In the genomic region with DNA sequence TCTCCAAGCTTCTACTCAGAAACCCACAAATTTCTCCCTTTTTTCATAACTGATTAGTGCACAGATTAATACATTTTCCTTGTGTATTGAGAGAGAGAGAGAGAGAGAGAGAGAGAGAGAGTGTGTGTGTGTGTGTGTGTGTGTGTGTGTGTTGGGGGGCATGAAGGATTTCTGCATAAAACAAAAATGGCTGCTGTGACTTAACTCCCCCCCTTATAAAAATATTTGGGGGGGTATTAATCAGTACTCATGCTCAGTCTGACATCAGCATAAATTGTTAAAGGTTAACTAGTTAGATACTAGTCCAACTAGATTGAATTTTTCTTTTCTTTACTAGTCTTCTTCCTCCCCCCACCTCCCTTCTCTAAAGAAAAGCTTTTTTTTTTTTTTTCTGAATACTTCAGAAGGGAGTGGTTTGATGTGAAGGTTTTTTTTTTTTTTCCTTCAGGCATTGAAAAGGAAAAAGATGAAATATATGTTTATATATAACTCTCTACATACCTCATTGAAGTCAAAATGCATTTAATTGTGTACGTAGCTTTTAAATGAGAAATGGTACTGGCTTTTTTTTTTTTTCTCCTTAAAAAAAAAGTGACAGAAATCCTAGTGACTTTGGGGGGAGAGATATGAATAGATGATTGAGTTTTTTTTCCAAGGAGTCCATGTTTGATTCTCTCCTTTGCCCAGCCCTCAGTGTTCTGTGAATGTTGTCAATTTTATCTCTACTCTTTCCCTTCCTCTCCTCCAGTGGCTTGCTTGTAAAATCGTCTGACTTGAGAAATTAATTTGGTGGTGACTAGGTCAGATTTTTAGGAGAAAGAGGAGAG, we compare ENCODE assay signal across 9 mouse cellular contexts. TPM values are rescaled to one million over a fixed set of nuclear protein-coding genes. Genes with fewer than 3 reads are reported as not detected.
DNase-seq lines count a peak whose midpoint lies in the region; ATAC-seq lines count a peak whose summit lies in the region.
"Had no signal": no experiment of that assay in that cellular context is flagged by ENCODE, and none has a peak within 500 bp of the region (broad histone marks: within the 10 kb centered on the region; RNA-seq: fewer than 3 reads in every experiment).

No protein-coding gene starts in this region.

- peak overlapping the region; percentile 99; the same call in 1 of the 2 replicates for H3K9ac ChIP-seq in heart, embryonic 14.5 days (ENCODE audit: low read length)
- peak overlapping the region; percentile 99 for H3K9ac ChIP-seq in hindbrain, embryonic 15.5 days
- peak overlapping the region; percentile 100 for H3K9ac ChIP-seq in midbrain, embryonic 14.5 days (replicated peaks; ENCODE audit: low read length)

- H3K4me1 ChIP-seq in heart, embryonic 14.5 days (ENCODE audit: control insufficient read depth in 2 of 2, insufficient read depth in 2 of 2, low read length in 2 of 2) = peaks cover 29 to 52% of the 10 kb centered on the region in 2 experiments
- H3K4me1 ChIP-seq in hindbrain, embryonic 15.5 days (replicated peaks) = peaks cover 51% of the 10 kb centered on the region
- peaks cover 37% of the 10 kb centered on the region for H3K4me1 ChIP-seq in midbrain, embryonic 14.5 days (ENCODE audit: control insufficient read depth, insufficient read depth, low read length)

- peaks cover 10% of the 10 kb centered on the region; the same call in 1 of the 2 replicates for H3K36me3 ChIP-seq in heart, embryonic 14.5 days (ENCODE audit: control insufficient read depth, insufficient read depth, low read length)
- H3K36me3 ChIP-seq in hindbrain, embryonic 15.5 days = no peaks in the 10 kb centered on the region
- peaks cover 4% of the 10 kb centered on the region; the same call in 1 of the 2 replicates for H3K36me3 ChIP-seq in midbrain, embryonic 14.5 days (ENCODE audit: control insufficient read depth, insufficient read depth, low read length)

- ATAC-seq in heart, embryonic 14.5 days (ENCODE audit: insufficient number of reproducible peaks, insufficient read depth, low FRiP score, low read depth) = no peak
- ATAC-seq in hindbrain, embryonic 15.5 days (ENCODE audit: low FRiP score, low read depth) = no peak
- no peak for ATAC-seq in midbrain, embryonic 14.5 days (ENCODE audit: low FRiP score, low TSS enrichment)
- ATAC-seq in inflammation-experienced regulatory T-cells, adult 6 months = no peak

- no peak for DNase-seq in heart, postnatal 10 days
- DNase-seq in MEL-GATA-1-ER (ENCODE audit: extremely low read depth, low read depth) = peak; percentile 17
- DNase-seq in midbrain, embryonic 14.5 days = peak; percentile 62
- DNase-seq in ovary, adult 18-20 months (ENCODE audit: low spot score) = no peak
- DNase-seq in cerebellum, adult 11-12 months = no peak
- DNase-seq: cerebellum, postnatal 36 days had no signal

- H3K27me3 ChIP-seq in heart, embryonic 14.5 days (ENCODE audit: control insufficient read depth, insufficient read depth, low read length) = no peaks in the 10 kb centered on the region
- no peaks in the 10 kb centered on the region for H3K27me3 ChIP-seq in hindbrain, embryonic 15.5 days
- no peaks in the 10 kb centered on the region for H3K27me3 ChIP-seq in midbrain, embryonic 14.5 days (ENCODE audit: control insufficient read depth, insufficient read depth, low read length)

- peak overlapping the region in 1 of 2 experiments; percentile 97; a peak in 2 of 4 replicates for H3K4me3 ChIP-seq in heart, embryonic 14.5 days (ENCODE audit: control insufficient read depth in 1 of 2, insufficient read depth in 1 of 2, low read depth in 1 of 2, low read length in 2 of 2)
- H3K4me3 ChIP-seq in hindbrain, embryonic 15.5 days = peak overlapping the region; percentile 91
- H3K4me3 ChIP-seq in midbrain, embryonic 14.5 days (replicated peaks; ENCODE audit: low read depth, low read length) = peak overlapping the region; percentile 99

- peak overlapping the region in 1 of 2 experiments; percentile 97; a peak in 2 of 4 replicates for H3K27ac ChIP-seq in heart, embryonic 14.5 days (replicated peaks in 1 of 2; ENCODE audit: control insufficient read depth in 1 of 2, insufficient read depth in 1 of 2, low read depth in 2 of 2, low read length in 2 of 2)
- H3K27ac ChIP-seq in hindbrain, embryonic 15.5 days (replicated peaks) = peak overlapping the region; percentile 100
- H3K27ac ChIP-seq in midbrain, embryonic 14.5 days (replicated peaks; ENCODE audit: low read depth, low read length) = peak overlapping the region; percentile 100

- WGBS in heart, embryonic 14.5 days = 43% methylated on average over 2 of the region's 2 CpGs
- 14% methylated on average over 2 of the region's 2 CpGs for WGBS in hindbrain, embryonic 15.5 days
- 25% methylated on average over 2 of the region's 2 CpGs for WGBS in midbrain, embryonic 14.5 days

- intact Hi-C loops in heart, postnatal 10 days (cut with DNase I) = loop anchor here (5.0 kb wide), 1 partner anchor 243 kb away; a partner anchor contains a TSS

- peak overlapping the region; percentile 93 for H3K4me2 ChIP-seq in heart, embryonic 14.5 days (ENCODE audit: low read length)
- peak overlapping the region; percentile 88 for H3K4me2 ChIP-seq in hindbrain, embryonic 15.5 days
- peak overlapping the region; percentile 96 for H3K4me2 ChIP-seq in midbrain, embryonic 14.5 days (ENCODE audit: low read length)

- H3K9me3 ChIP-seq in heart, embryonic 14.5 days (ENCODE audit: control insufficient read depth, low read length) = no peaks in the 10 kb centered on the region
- H3K9me3 ChIP-seq in hindbrain, embryonic 15.5 days = no peaks in the 10 kb centered on the region
- no peaks in the 10 kb centered on the region for H3K9me3 ChIP-seq in midbrain, embryonic 14.5 days (ENCODE audit: control insufficient read depth, low read length)

RNA-seq across cellular contexts. Expression of a gene that starts 1.0 kb away (rescaled TPM):
- 16.5 TPM in 2 replicates for polyA plus RNA-seq in heart, embryonic 14.5 days (2014; fragmentation: Nextera tagmentation; extraction: Ambion mirVana)
- 10 to 100 TPM; 62.0 to 66.7 TPM for total RNA-seq in heart, postnatal 10 days (2021)
- 83.5 and 83.7 TPM in 2 replicates for polyA plus RNA-seq in hindbrain, embryonic 15.5 days (2015; fragmentation: Nextera tagmentation; extraction: Ambion mirVana)
- 77.5 and 80.8 TPM in 2 replicates for polyA plus RNA-seq in midbrain, embryonic 14.5 days (2014; fragmentation: Nextera tagmentation; extraction: Ambion mirVana)
- 10 to 100 TPM; 30.0 to 68.3 (median 60.9) TPM for polyA plus RNA-seq in inflammation-experienced regulatory T-cells, adult 6 months (2017; shearing (Covaris generic))

RNA-seq across cellular contexts. Expression of a gene that starts 25.1 kb away (rescaled TPM):
- 158 and 174 TPM in 2 replicates for polyA plus RNA-seq in heart, embryonic 14.5 days (2014; fragmentation: Nextera tagmentation; extraction: Ambion mirVana)
- total RNA-seq in heart, postnatal 10 days (2021) = 10 to 100 TPM; 94.1 to 95.0 TPM
- 109 and 121 TPM in 2 replicates for polyA plus RNA-seq in hindbrain, embryonic 15.5 days (2015; fragmentation: Nextera tagmentation; extraction: Ambion mirVana)
- polyA plus RNA-seq in midbrain, embryonic 14.5 days (2014; fragmentation: Nextera tagmentation; extraction: Ambion mirVana) = 97.6 and 123 TPM in 2 replicates
- 100 to 1,000 TPM; 108 to 130 (median 112) TPM for polyA plus RNA-seq in inflammation-experienced regulatory T-cells, adult 6 months (2017; shearing (Covaris generic))

RNA-seq across cellular contexts. Expression of a gene that starts 25.2 kb away (rescaled TPM):
- 19.9 and 22.1 TPM in 2 replicates for polyA plus RNA-seq in heart, embryonic 14.5 days (2014; fragmentation: Nextera tagmentation; extraction: Ambion mirVana)
- total RNA-seq in heart, postnatal 10 days (2021) = 10 to 100 TPM; 27.5 to 30.2 TPM
- polyA plus RNA-seq in hindbrain, embryonic 15.5 days (2015; fragmentation: Nextera tagmentation; extraction: Ambion mirVana) = 30.6 and 33.5 TPM in 2 replicates
- polyA plus RNA-seq in midbrain, embryonic 14.5 days (2014; fragmentation: Nextera tagmentation; extraction: Ambion mirVana) = 17.0 and 24.8 TPM in 2 replicates
- 10 to 100 TPM; 13.9 to 20.0 (median 18.4) TPM for polyA plus RNA-seq in inflammation-experienced regulatory T-cells, adult 6 months (2017; shearing (Covaris generic))

RNA-seq across cellular contexts. Expression of a gene that starts 27.8 kb away (rescaled TPM):
- 43.1 and 46.7 TPM in 2 replicates for polyA plus RNA-seq in heart, embryonic 14.5 days (2014; fragmentation: Nextera tagmentation; extraction: Ambion mirVana)
- 10 to 100 TPM; 53.3 to 54.0 TPM for total RNA-seq in heart, postnatal 10 days (2021)
- polyA plus RNA-seq in hindbrain, embryonic 15.5 days (2015; fragmentation: Nextera tagmentation; extraction: Ambion mirVana) = 6.8 and 7.2 TPM in 2 replicates
- 2.6 and 4.9 TPM in 2 replicates for polyA plus RNA-seq in midbrain, embryonic 14.5 days (2014; fragmentation: Nextera tagmentation; extraction: Ambion mirVana)
- 1 to 10 TPM in 1 of 3 experiments, under 1 TPM in 2; 0.40 to 1.0 (median 0.74) TPM for polyA plus RNA-seq in inflammation-experienced regulatory T-cells, adult 6 months (2017; shearing (Covaris generic))

RNA-seq across cellular contexts. Expression of a gene that starts 29.9 kb away (rescaled TPM):
- polyA plus RNA-seq in heart, embryonic 14.5 days (2014; fragmentation: Nextera tagmentation; extraction: Ambion mirVana) = 6.6 and 7.3 TPM in 2 replicates
- 1 to 10 TPM in 1 of 2 experiments, under 1 TPM in 1; 0.89 to 1.7 TPM for total RNA-seq in heart, postnatal 10 days (2021)
- 221 and 228 TPM in 2 replicates for polyA plus RNA-seq in hindbrain, embryonic 15.5 days (2015; fragmentation: Nextera tagmentation; extraction: Ambion mirVana)
- 222 and 270 TPM in 2 replicates for polyA plus RNA-seq in midbrain, embryonic 14.5 days (2014; fragmentation: Nextera tagmentation; extraction: Ambion mirVana)
- polyA plus RNA-seq in inflammation-experienced regulatory T-cells, adult 6 months (2017; shearing (Covaris generic)) = 1 to 10 TPM; 2.5 to 5.9 (median 4.8) TPM

Comparison
In these comparisons a context has a peak if more than half of its experiments do, and no peak if none do; other contexts are left out.
1. DNase-seq: peak in MEL-GATA-1-ER (single experiment) and midbrain, embryonic 14.5 days (single experiment); none in heart, postnatal 10 days (0 of 2), ovary, adult 18-20 months (single experiment) and cerebellum, adult 11-12 months (single experiment).
2. Peak in every context shown above with its lines, with median percentiles within 50 percentile points of each other: H3K4me2 ChIP-seq and H3K9ac ChIP-seq.